Mouse (Mus musculus): ENCODE measurements around the gene Ube2u. TPM values are rescaled to one million over a fixed set of nuclear protein-coding genes. Genes with fewer than 3 reads are reported as not detected.
"Not testable (repeated sequence)": the region's sequence is repeated elsewhere in the genome, so short reads cannot be mapped to it uniquely, and the experiment has no call there.

Gene Ube2u
- polyA plus RNA-seq (2015; fragmentation: Nextera tagmentation; extraction: Ambion mirVana), result 0.29 and 0.63 TPM in 2 replicates

GRCm38 (mm10) chr4:100478592-100479321 lies at the start of gene Ube2u:
Gene Ube2u, plus strand, starts transcription at chr4:100478849.
- Histone ChIP-seq H3K27me3 (replicated peaks) (no peaks in the 10 kb centered on the region), H3K9me3 (no peaks in the 10 kb centered on the region), H3K36me3 (replicated peaks) (no peaks in the 10 kb centered on the region), H3K4me2 (peak within 1 kb of the TSS; percentile 47), H3K4me3 (peak within 1 kb of the TSS; percentile 26), H3K4me1 (peaks cover 12% of the 10 kb centered on the region), H3K27ac (no peak within 1 kb of the TSS), H3K9ac (no peak within 1 kb of the TSS)
- WGBS, result 19% methylated on average over 15 of the region's 15 CpGs
- peak; percentile 98 for ATAC-seq (replicated peaks)

- H3K4me2 ChIP-seq, result no peak overlapping the region
- ATAC-seq (replicated peaks), result no peak
- H3K27me3 ChIP-seq (replicated peaks), result 0 out of 2 replicates have a peak, but pooled peaks cover 3% of the 10 kb centered on the region
- WGBS, result 88% methylated on average over 2 of the region's 2 CpGs
- H3K4me1 ChIP-seq, result no peaks in the 10 kb centered on the region
- no peak overlapping the region for H3K4me3 ChIP-seq
- H3K36me3 ChIP-seq (replicated peaks), result no peaks in the 10 kb centered on the region
- no peak overlapping the region for H3K9ac ChIP-seq
- H3K27ac ChIP-seq, result no peak overlapping the region
- no peaks in the 10 kb centered on the region for H3K9me3 ChIP-seq
These were observed 49.2 kb upstream of the Ube2u start for GRCm38 (mm10) chr4:100429371-100429900.

GRCm38 (mm10) chr4:100435281-100436168 lies 43.1 kb upstream of the Ube2u start:
- WGBS, result 86% methylated on average over 8 of the region's 8 CpGs
- Histone ChIP-seq H3K4me3 (no peak overlapping the region), H3K9me3 (no peaks in the 10 kb centered on the region), H3K27me3 (replicated peaks) (no peaks in the 10 kb centered on the region), H3K4me2 (no peak overlapping the region), H3K27ac (no peak overlapping the region), H3K36me3 (replicated peaks) (no peaks in the 10 kb centered on the region), H3K4me1 (no peaks in the 10 kb centered on the region), H3K9ac (no peak overlapping the region)
- no peak for ATAC-seq (replicated peaks)

GRCm38 (mm10) chr4:100436169-100436547 lies 42.5 kb upstream of the Ube2u start:
- no peaks in the 10 kb centered on the region for H3K9me3 ChIP-seq
- no peaks in the 10 kb centered on the region for H3K36me3 ChIP-seq (replicated peaks)
- H3K4me3 ChIP-seq, result no peak overlapping the region
- no peak for ATAC-seq (replicated peaks)
- H3K9ac ChIP-seq, result no peak overlapping the region
- no peaks in the 10 kb centered on the region for H3K4me1 ChIP-seq
- no peaks in the 10 kb centered on the region for H3K27me3 ChIP-seq (replicated peaks)
- no peak overlapping the region for H3K4me2 ChIP-seq
- 91% methylated on average over 4 of the region's 4 CpGs for WGBS
- no peak overlapping the region for H3K27ac ChIP-seq

GRCm38 (mm10) chr4:100446897-100447296 lies 31.8 kb upstream of the Ube2u start:
- Histone ChIP-seq H3K4me1 (no peaks in the 10 kb centered on the region), H3K36me3 (replicated peaks) (no peaks in the 10 kb centered on the region), H3K27me3 (replicated peaks) (no peaks in the 10 kb centered on the region), H3K4me2 (no peak overlapping the region), H3K9ac (no peak overlapping the region), H3K4me3 (no peak overlapping the region), H3K9me3 (no peaks in the 10 kb centered on the region), H3K27ac (no peak overlapping the region)
- no peak for ATAC-seq (replicated peaks)
- WGBS, result 79% methylated on average over 3 of the region's 3 CpGs

- 0 out of 2 replicates have a peak, but pooled peaks have one; percentile 37 for ATAC-seq (replicated peaks)
- no peaks in the 10 kb centered on the region for H3K36me3 ChIP-seq (replicated peaks)
- H3K27ac ChIP-seq, result peak overlapping the region; percentile 25; the same call in 1 of the 2 replicates
- H3K4me2 ChIP-seq, result no peak overlapping the region
- WGBS, result 41% methylated on average over 9 of the region's 9 CpGs
- no peak overlapping the region for H3K9ac ChIP-seq
- no peaks in the 10 kb centered on the region for H3K4me1 ChIP-seq
- no peak overlapping the region for H3K4me3 ChIP-seq
- H3K27me3 ChIP-seq (replicated peaks), result no peaks in the 10 kb centered on the region
- no peaks in the 10 kb centered on the region for H3K9me3 ChIP-seq
These were observed 16.0 kb upstream of the Ube2u start for GRCm38 (mm10) chr4:100462493-100463120.

- no peak overlapping the region for H3K27ac ChIP-seq
- H3K4me1 ChIP-seq, result no peaks in the 10 kb centered on the region
- H3K9me3 ChIP-seq, result no peaks in the 10 kb centered on the region
- H3K27me3 ChIP-seq (replicated peaks), result no peaks in the 10 kb centered on the region
- H3K36me3 ChIP-seq (replicated peaks), result no peaks in the 10 kb centered on the region
- H3K4me3 ChIP-seq, result no peak overlapping the region
- no peak for ATAC-seq (replicated peaks)
- WGBS, result 92% methylated on average over 3 of the region's 3 CpGs
- H3K4me2 ChIP-seq, result no peak overlapping the region
- H3K9ac ChIP-seq, result no peak overlapping the region
These were observed 9.8 kb downstream of the Ube2u start for GRCm38 (mm10) chr4:100488447-100488846.

- no peaks in the 10 kb centered on the region for H3K27me3 ChIP-seq (replicated peaks)
- H3K4me2 ChIP-seq, result no peak overlapping the region
- no peak overlapping the region for H3K4me3 ChIP-seq
- H3K4me1 ChIP-seq, result no peaks in the 10 kb centered on the region
- H3K36me3 ChIP-seq (replicated peaks), result no peaks in the 10 kb centered on the region
- 98% methylated on average over 3 of the region's 3 CpGs for WGBS
- no peak for ATAC-seq (replicated peaks)
- no peak overlapping the region for H3K9ac ChIP-seq
- no peaks in the 10 kb centered on the region for H3K9me3 ChIP-seq
- no peak overlapping the region for H3K27ac ChIP-seq
These were observed 16.5 kb downstream of the Ube2u start for GRCm38 (mm10) chr4:100495176-100495575.

- no peak overlapping the region for H3K4me3 ChIP-seq
- no peak for ATAC-seq (replicated peaks)
- no peak overlapping the region for H3K27ac ChIP-seq
- H3K4me1 ChIP-seq, result no peaks in the 10 kb centered on the region
- H3K4me2 ChIP-seq, result no peak overlapping the region
- 88% methylated on average over 1 of the region's 1 CpGs for WGBS
- no peaks in the 10 kb centered on the region for H3K27me3 ChIP-seq (replicated peaks)
- no peaks in the 10 kb centered on the region for H3K9me3 ChIP-seq
- H3K36me3 ChIP-seq (replicated peaks), result no peaks in the 10 kb centered on the region
- no peak overlapping the region for H3K9ac ChIP-seq
These were observed 17.9 kb downstream of the Ube2u start for GRCm38 (mm10) chr4:100496521-100496920.

GRCm38 (mm10) chr4:100498192-100498591 lies 19.5 kb downstream of the Ube2u start:
- H3K27me3 ChIP-seq (replicated peaks), result no peaks in the 10 kb centered on the region
- no peaks in the 10 kb centered on the region for H3K36me3 ChIP-seq (replicated peaks)
- H3K4me2 ChIP-seq, result no peak overlapping the region
- H3K9ac ChIP-seq, result no peak overlapping the region
- no peak overlapping the region for H3K27ac ChIP-seq
- no peaks in the 10 kb centered on the region for H3K4me1 ChIP-seq
- no peaks in the 10 kb centered on the region for H3K9me3 ChIP-seq
- H3K4me3 ChIP-seq, result no peak overlapping the region
- no peak for ATAC-seq (replicated peaks)
- WGBS, result 55% methylated on average over 6 of the region's 6 CpGs

GRCm38 (mm10) chr4:100499037-100499601 lies 20.5 kb downstream of the Ube2u start:
- not testable (repeated sequence) for H3K9ac ChIP-seq; H3K4me2 ChIP-seq; H3K4me1 ChIP-seq; H3K4me3 ChIP-seq; H3K27ac ChIP-seq; H3K9me3 ChIP-seq; ATAC-seq (replicated peaks); H3K36me3 ChIP-seq (replicated peaks); H3K27me3 ChIP-seq (replicated peaks)
- 86% methylated on average over 7 of the region's 7 CpGs for WGBS

- H3K4me3 ChIP-seq, result no peak overlapping the region
- H3K4me2 ChIP-seq, result no peak overlapping the region
- H3K36me3 ChIP-seq (replicated peaks), result no peaks in the 10 kb centered on the region
- 82% methylated on average over 2 of the region's 2 CpGs for WGBS
- no peaks in the 10 kb centered on the region for H3K4me1 ChIP-seq
- ATAC-seq (replicated peaks), result no peak
- no peaks in the 10 kb centered on the region for H3K9me3 ChIP-seq
- H3K27me3 ChIP-seq (replicated peaks), result no peaks in the 10 kb centered on the region
- no peak overlapping the region for H3K27ac ChIP-seq
- H3K9ac ChIP-seq, result no peak overlapping the region
These were observed 24.7 kb downstream of the Ube2u start for GRCm38 (mm10) chr4:100503337-100503736.

Measured in midbrain, embryonic 15.5 days (tissue).